8 mouse cellular contexts compared by ENCODE assay signal in genomic region chr3:88772399-88772798, GRCm38 (mm10). TPM values are rescaled to one million over a fixed set of nuclear protein-coding genes. Genes with fewer than 3 reads are reported as not detected.
A peak's percentile ranks its signal among the peaks of the same experiment; 100 is the strongest.
DNase-seq lines count a peak whose midpoint lies in the region; ATAC-seq and TF ChIP-seq lines count a peak whose summit lies in the region.
"Not testable (repeated sequence)": the region's sequence is repeated elsewhere in the genome, so short reads cannot be mapped to it uniquely, and the experiment has no call there.

No protein-coding gene starts in this region.

- not testable (repeated sequence) for H3K36me3 ChIP-seq in hindbrain, embryonic 13.5 days; lung, embryonic 16.5 days (ENCODE audit: control insufficient read depth, insufficient read depth, low read length)

- H3K4me2 ChIP-seq in hindbrain, embryonic 13.5 days, result peak overlapping the region; percentile 34
- H3K4me2 ChIP-seq in lung, embryonic 16.5 days (ENCODE audit: low read depth, low read length), result peak overlapping the region; percentile 38; the same call in 1 of the 2 replicates

- H3K9me3 ChIP-seq in hindbrain, embryonic 13.5 days; lung, embryonic 16.5 days (ENCODE audit: control insufficient read depth, low read length): not testable (repeated sequence)

- H3K27me3 ChIP-seq in Patski; hindbrain, embryonic 13.5 days; lung, embryonic 16.5 days (ENCODE audit: control insufficient read depth, insufficient read depth, low read depth, low read length): not testable (repeated sequence)

- WGBS in hindbrain, embryonic 13.5 days, result under 1% methylated on average over 19 of the region's 19 CpGs
- under 1% methylated on average over 19 of the region's 19 CpGs for WGBS in lung, embryonic 16.5 days

- CTCF ChIA-PET in Patski (lab: Charles Lee), result not testable (repeated sequence)

- POLR2A ChIA-PET in Patski (lab: Charles Lee), result interaction anchor here (0.7 kb wide), 1 partner anchor 323 kb away, joined by 3 read pairs; no protein-coding TSS in a partner anchor

- peak; percentile 47 for DNase-seq in Patski (ENCODE audit: low read depth, low spot score)
- peak; percentile 94 to 95 for DNase-seq in cerebellum, postnatal 25 days
- peak; percentile 92 to 99 for DNase-seq in frontal cortex, postnatal 36 days (ENCODE audit: low spot score in 2 of 2)
- DNase-seq in layer of hippocampus, postnatal 14 days (ENCODE audit: low spot score in 2 of 2), result peak; percentile 95 to 96
- DNase-seq in ovary, adult 18-20 months (ENCODE audit: low spot score), result peak; percentile 80
- DNase-seq in thymus, adult 18-20 months, result peak; percentile 84 to 91

- H3K4me1 ChIP-seq in hindbrain, embryonic 13.5 days (replicated peaks); lung, embryonic 16.5 days (replicated peaks; ENCODE audit: control insufficient read depth, insufficient read depth, low read length): not testable (repeated sequence)

- TF ChIP-seq CTCF in Patski (IDR thresholded peaks at IDR 0.05), result not testable (repeated sequence)

- H3K4me3 ChIP-seq in hindbrain, embryonic 13.5 days, result peak overlapping the region; percentile 57
- 0 out of 2 replicates have a peak overlapping the region, but pooled peaks have one; percentile 18 for H3K4me3 ChIP-seq in lung, embryonic 16.5 days (ENCODE audit: low read length)

- ATAC-seq in Patski, result peak; percentile 62
- ATAC-seq in hindbrain, embryonic 13.5 days (ENCODE audit: low FRiP score), result peak; percentile 85
- peak; percentile 63 for ATAC-seq in lung, embryonic 16.5 days (ENCODE audit: low read depth)

- in situ Hi-C loops in Patski (cut with MboI; ENCODE audit: low pct_unique_long_range_greater_than_20kb), result not testable (repeated sequence)

- not testable (repeated sequence) for H3K9ac ChIP-seq in hindbrain, embryonic 13.5 days; lung, embryonic 16.5 days (ENCODE audit: low read length)

- H3K27ac ChIP-seq in hindbrain, embryonic 13.5 days, result peak overlapping the region; percentile 76; the same call in 1 of the 2 replicates
- H3K27ac ChIP-seq in lung, embryonic 16.5 days (ENCODE audit: low read length), result not testable (repeated sequence)

RNA-seq across cellular contexts. Expression of gene Syt11, which starts 2.6 kb away (rescaled TPM):
- 61.9 TPM for polyA plus RNA-seq in Patski (2021)
- polyA plus RNA-seq in hindbrain, embryonic 13.5 days (2015; fragmentation: Nextera tagmentation; extraction: Ambion mirVana), result 212 and 215 TPM in 2 replicates
- total RNA-seq in layer of hippocampus, postnatal 14 days (2021), result 100 to 1,000 TPM; 500 to 510 TPM
- polyA plus RNA-seq in lung, embryonic 16.5 days (2015; fragmentation: Nextera tagmentation; extraction: Ambion mirVana), result 8.0 and 8.1 TPM in 2 replicates

RNA-seq across cellular contexts. Expression of gene Rit1, which starts 55.8 kb away (rescaled TPM):
- 82.7 TPM for polyA plus RNA-seq in Patski (2021)
- polyA plus RNA-seq in hindbrain, embryonic 13.5 days (2015; fragmentation: Nextera tagmentation; extraction: Ambion mirVana), result 57.9 and 59.0 TPM in 2 replicates
- total RNA-seq in layer of hippocampus, postnatal 14 days (2021), result 10 to 100 TPM; 49.7 to 57.7 TPM
- polyA plus RNA-seq in lung, embryonic 16.5 days (2015; fragmentation: Nextera tagmentation; extraction: Ambion mirVana), result 58.9 and 68.9 TPM in 2 replicates
